Mouse (Mus musculus) heart, adult 8-10 months (tissue): ENCODE results near the gene Ubash3a. TPM values are rescaled to one million over a fixed set of nuclear protein-coding genes. Genes with fewer than 3 reads are reported as not detected.

Source experiments
- DNase-seq: peaks from one replicate; pipeline ENCODE4 v3.0.0; 2022; ENCODE audit warnings: low spot score
- total RNA-seq, 4 experiments: library from RNA; stranded (reverse); gene quantifications; 2 replicates each; pipeline ENCODE4 v1.2.4; 2022

Ubash3a gene
- total RNA-seq, 4 experiments from 2014 or later = 0.11 to 0.19 TPM; not detected in 2

DNA sequence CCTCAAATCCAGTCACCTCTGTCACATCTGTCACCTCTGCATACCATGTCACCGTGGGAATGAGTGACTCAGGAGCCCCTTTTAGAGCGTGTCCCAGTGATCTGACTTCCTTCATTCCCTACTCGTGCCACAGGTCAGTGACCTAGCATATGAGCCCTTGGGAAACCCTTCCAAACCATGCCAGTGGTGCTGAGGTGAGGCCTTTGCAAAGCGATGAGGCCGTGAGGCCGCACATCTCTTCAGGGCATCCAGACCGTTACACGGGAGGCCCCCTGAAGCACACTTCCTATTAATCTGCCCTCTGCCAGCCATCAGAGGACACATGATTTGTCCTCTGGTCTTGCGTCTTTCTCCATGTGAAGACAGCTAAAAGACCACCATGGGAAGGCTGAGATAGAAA is 71.9 kb downstream of the Ubash3a start:
- no peak for DNase-seq

- no peak for DNase-seq
Observed at GRCm38 (mm10) chr17:31280269-31280668, 72.6 kb downstream of the Ubash3a start.

DNA sequence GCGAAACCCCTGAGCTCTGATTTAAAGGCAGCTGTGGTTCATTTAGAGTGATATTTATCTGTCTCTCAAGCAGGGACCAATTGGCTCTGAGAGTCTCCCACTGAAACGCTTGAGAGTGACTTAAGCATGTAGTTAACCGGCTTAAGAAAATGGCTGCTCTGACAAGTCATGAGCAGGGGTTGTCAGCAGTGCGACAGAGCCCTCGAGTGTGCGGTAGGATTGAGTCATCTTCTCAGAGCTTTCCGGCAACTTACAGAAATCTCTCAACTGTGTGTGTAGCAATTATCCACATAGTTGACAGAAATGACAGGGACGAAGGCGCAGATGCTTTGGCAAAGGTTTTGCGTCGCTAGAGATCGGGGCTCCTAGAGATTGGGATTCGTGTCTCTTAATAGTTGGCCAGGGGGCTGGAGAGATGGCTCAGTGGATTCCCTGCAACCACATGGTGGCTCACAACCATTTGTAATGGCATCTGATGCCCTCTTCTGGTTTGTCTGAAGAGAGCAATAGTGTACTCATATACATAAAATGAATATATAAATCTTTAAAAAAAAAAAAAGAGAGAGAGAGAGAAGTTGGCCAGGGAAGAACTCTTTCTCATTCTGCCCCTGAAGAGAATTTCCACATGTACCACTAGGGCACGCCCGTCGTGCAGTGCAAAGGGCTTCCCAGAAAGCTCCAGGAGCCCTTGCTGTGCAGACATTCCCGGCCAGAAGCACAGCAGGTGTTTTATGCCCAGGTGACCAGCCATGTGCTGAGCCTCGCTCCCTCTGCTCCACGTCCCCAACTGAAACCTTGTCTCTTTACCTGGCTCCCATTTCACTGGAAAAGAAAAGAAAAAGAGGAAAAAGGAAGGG is 74.4 kb downstream of the Ubash3a start:
- DNase-seq = no peak

DNA sequence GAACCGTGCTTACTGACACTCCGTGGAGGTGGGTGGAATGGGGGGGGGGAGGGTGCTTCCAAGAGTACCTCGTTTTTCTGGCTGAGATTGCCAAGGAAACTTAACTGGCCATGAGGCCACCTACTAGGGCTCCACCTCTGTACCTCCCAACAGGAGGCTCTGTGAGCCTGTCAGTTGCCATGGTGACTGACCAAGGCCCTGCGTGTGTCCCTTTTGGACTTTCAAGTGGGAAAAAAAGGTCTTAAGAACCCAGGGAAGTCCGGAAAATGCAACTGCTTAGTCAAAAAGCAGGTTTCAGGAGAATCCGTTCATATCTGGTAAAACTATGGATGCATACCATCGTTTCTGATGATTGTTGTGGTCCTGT is 75.0 kb downstream of the Ubash3a start:
- no peak for DNase-seq

GRCm38 (mm10) chr17:31285867-31286266 is 78.2 kb downstream of the Ubash3a start:
- DNase-seq = no peak

- DNase-seq = no peak
Observed at GRCm38 (mm10) chr17:31286492-31286891, 78.8 kb downstream of the Ubash3a start, which contains the start of gene Slc37a1. Gene Slc37a1 (plus strand): TSS chr17:31286792.

- no peak for DNase-seq
Observed at GRCm38 (mm10) chr17:31287216-31287615, 79.5 kb downstream of the Ubash3a start.

- DNase-seq = no peak
Observed at GRCm38 (mm10) chr17:31288999-31289726, 81.5 kb downstream of the Ubash3a start.

GRCm38 (mm10) chr17:31290311-31290710 is 82.6 kb downstream of the Ubash3a start:
- DNase-seq = no peak

- no peak for DNase-seq
Observed at GRCm38 (mm10) chr17:31290859-31291258, 83.2 kb downstream of the Ubash3a start.

DNA sequence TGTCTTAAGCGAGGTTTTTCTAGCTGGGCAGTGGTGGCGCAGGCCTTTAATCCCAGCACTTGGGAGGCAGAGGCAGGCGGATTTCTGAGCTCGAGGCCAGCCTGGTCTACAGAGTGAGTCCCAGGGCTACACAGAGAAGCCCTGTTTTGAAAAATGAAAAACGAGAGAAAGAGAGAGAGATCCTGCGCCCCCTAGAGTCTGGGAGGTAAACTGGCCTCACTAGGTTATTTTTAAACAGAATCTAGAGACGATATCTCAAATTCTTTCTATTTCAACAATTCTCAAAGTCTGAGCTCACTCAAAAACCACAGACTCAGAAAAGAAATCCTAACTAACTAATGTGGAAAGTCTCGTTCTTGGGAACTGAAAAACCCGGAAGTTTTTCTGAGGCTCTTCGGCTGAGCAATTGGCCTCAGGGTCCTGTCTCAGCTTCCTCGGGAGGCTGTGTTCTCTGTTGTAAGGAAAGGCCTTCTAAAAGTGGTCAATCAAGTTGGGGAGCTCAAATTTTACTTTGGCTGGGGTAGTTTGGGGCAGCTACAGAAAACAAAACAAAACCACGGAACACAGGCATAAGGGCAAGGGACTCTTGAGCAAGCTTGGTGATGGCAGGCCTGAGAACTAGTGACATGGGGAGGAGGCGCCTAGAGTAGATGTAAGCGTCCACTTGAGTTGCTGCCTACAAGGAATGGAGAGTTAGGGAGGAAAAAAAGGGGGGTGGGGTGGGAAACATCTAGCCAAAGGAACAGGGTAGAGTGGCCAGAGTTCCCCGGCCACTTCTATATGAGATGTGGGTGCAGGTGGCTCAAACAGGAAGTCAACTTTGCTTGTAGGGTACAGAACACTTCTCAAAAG is 86.9 kb downstream of the Ubash3a start:
- no peak for DNase-seq

- DNase-seq = no peak
Observed at GRCm38 (mm10) chr17:31295215-31295891, 87.7 kb downstream of the Ubash3a start.

- peak; percentile 78 for DNase-seq
Observed at GRCm38 (mm10) chr17:31295892-31296781, 88.5 kb downstream of the Ubash3a start.

Other genes starting within 250 kb of the Ubash3a start
- gene Abcg1, start 150.2 kb upstream of the Ubash3a start, total RNA-seq = 1 to 10 TPM; 3.7 to 6.9 (median 6.5) TPM
- not detected for gene Tff3, start 78.2 kb upstream of the Ubash3a start, total RNA-seq
- not detected for gene Tff2, start 63.6 kb upstream of the Ubash3a start, total RNA-seq
- gene Tff1, start 42.6 kb upstream of the Ubash3a start, total RNA-seq = not detected
- gene Tmprss3, start 8.9 kb upstream of the Ubash3a start, total RNA-seq = not detected
- gene Rsph1, start 69.5 kb downstream of the Ubash3a start, total RNA-seq = 1 to 10 TPM in 2 of 4 experiments, under 1 TPM in 2; 0.59 to 1.3 (median 0.91) TPM
- 10 to 100 TPM in 2 of 4 experiments, 1 to 10 TPM in 2; 7.9 to 11.9 (median 10.0) TPM for gene Slc37a1, start 78.9 kb downstream of the Ubash3a start, total RNA-seq
- 1 to 10 TPM; 3.1 to 5.5 (median 4.2) TPM for gene Pde9a, start 178.3 kb downstream of the Ubash3a start, total RNA-seq